Mouse (Mus musculus) heart, postnatal 0 days (tissue): ENCODE data around the gene Ttc7b.

Experiments
- CTCF ChIP-seq: IDR thresholded peaks from 2 replicates; pipeline ENCODE4 v1.5.1; 2016; ENCODE audit warnings: antibody characterized with exemption, control low read depth, low read depth
- EP300 ChIP-seq: IDR thresholded peaks from 2 replicates; pipeline ENCODE4 v1.6.1; 2016; ENCODE audit warnings: antibody characterized with exemption, low read depth

DNA sequence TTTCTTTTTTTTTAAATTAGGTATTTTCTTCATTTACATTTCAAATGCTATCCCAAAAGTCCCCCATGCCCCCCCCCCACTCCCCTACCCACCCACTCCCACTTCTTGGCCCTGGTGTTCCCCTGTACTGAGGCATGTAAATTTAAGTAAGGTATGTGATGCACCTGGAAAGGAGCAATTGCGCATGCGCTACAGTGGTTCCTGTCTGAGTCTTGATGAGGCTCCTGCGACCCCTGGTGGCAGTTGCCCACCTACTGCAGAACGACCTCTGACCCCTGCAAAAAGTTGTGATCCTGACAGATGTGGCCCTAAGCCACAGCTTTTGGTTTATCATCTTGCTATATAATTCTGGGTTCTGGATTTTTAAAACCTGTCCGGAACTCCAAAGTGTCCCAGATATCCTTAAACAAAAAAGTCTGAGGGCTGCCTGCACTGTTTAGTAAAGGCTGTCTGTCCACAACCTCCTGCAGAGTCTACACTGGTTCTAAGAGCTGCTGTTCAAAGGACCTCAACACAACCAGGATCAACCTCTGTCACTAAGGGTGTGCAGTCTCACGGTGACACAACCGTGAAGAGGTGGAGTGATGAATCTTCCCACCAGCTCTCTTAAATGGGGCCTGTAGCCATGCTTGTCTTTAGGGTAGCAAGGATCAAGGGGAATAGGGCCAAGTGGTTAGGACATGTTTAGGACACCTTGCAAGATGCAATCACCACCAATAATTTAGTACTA, 40.6 kb downstream of the Ttc7b start:
- TF ChIP-seq CTCF (peak; percentile 83), EP300 (no peak)
